ENCODE assay signal across 31 mouse cellular contexts in genomic region chr19:31813087-31813486, GRCm38 (mm10). TPM values are rescaled to one million over a fixed set of nuclear protein-coding genes. Genes with fewer than 3 reads are reported as not detected.
DNase-seq lines count a peak whose midpoint lies in the region; ATAC-seq and TF ChIP-seq lines count a peak whose summit lies in the region.
"Had no signal": no experiment of that assay in that cellular context is flagged by ENCODE, and none has a peak within 500 bp of the region (broad histone marks: within the 10 kb centered on the region; RNA-seq: fewer than 3 reads in every experiment).

No protein-coding gene starts in this region.

- H3K27me3 ChIP-seq in midbrain, embryonic 11.5 days (ENCODE audit: control insufficient read depth, insufficient read depth, low read length): no peaks in the 10 kb centered on the region
- no peaks in the 10 kb centered on the region for H3K27me3 ChIP-seq in midbrain, embryonic 14.5 days (ENCODE audit: control insufficient read depth, insufficient read depth, low read length)
- no peaks in the 10 kb centered on the region for H3K27me3 ChIP-seq in liver, postnatal 0 days (ENCODE audit: insufficient read depth, low read length)
- no peaks in the 10 kb centered on the region for H3K27me3 ChIP-seq in forebrain, embryonic 16.5 days (replicated peaks; ENCODE audit: control insufficient read depth, insufficient read depth, low read length)
- H3K27me3 ChIP-seq: forebrain, embryonic 13.5 days; hindbrain, embryonic 12.5 days; hindbrain, embryonic 15.5 days had no signal

- H3K4me1 ChIP-seq in midbrain, embryonic 11.5 days (ENCODE audit: control insufficient read depth, insufficient read depth, low read length): no peaks in the 10 kb centered on the region
- H3K4me1 ChIP-seq in midbrain, embryonic 14.5 days (ENCODE audit: control insufficient read depth, insufficient read depth, low read length): no peaks in the 10 kb centered on the region
- H3K4me1 ChIP-seq in liver, postnatal 0 days (ENCODE audit: insufficient read depth): no peaks in the 10 kb centered on the region
- H3K4me1 ChIP-seq in forebrain, embryonic 16.5 days (replicated peaks; ENCODE audit: control insufficient read depth, insufficient read depth, low read length): no peaks in the 10 kb centered on the region
- H3K4me1 ChIP-seq: forebrain, embryonic 13.5 days; hindbrain, embryonic 12.5 days; hindbrain, embryonic 15.5 days had no signal

- no peaks in the 10 kb centered on the region for H3K9me3 ChIP-seq in midbrain, embryonic 11.5 days (ENCODE audit: control insufficient read depth, low read length)
- no peaks in the 10 kb centered on the region for H3K9me3 ChIP-seq in midbrain, embryonic 14.5 days (ENCODE audit: control insufficient read depth, low read length)
- H3K9me3 ChIP-seq in liver, postnatal 0 days (ENCODE audit: low read length): no peaks in the 10 kb centered on the region
- no peaks in the 10 kb centered on the region for H3K9me3 ChIP-seq in forebrain, embryonic 16.5 days (ENCODE audit: control insufficient read depth, low read length)
- H3K9me3 ChIP-seq: forebrain, embryonic 10.5 days; forebrain, embryonic 13.5 days; hindbrain, embryonic 12.5 days; hindbrain, embryonic 15.5 days had no signal

- DNase-seq in midbrain, embryonic 11.5 days (ENCODE audit: low spot score, missing footprints): peak; percentile 26
- no peak for DNase-seq in midbrain, embryonic 14.5 days
- peak; percentile 6 for DNase-seq in NIH3T3 (ENCODE audit: low read depth)
- DNase-seq in liver, postnatal 0 days: no peak
- DNase-seq: adrenal gland, adult 2 months; adrenal gland, postnatal 14 days; cerebellum, adult 11 months; cerebellum, adult 2 months; cerebellum, postnatal 14 days; embryo, embryonic 11 days; forebrain, postnatal 0 days; gastrocnemius, adult 2 months; gastrocnemius, postnatal 14 days; heart, adult 11 months had no signal

- H3K36me3 ChIP-seq in midbrain, embryonic 11.5 days (ENCODE audit: control insufficient read depth, insufficient read depth, low read length): no peaks in the 10 kb centered on the region
- no peaks in the 10 kb centered on the region for H3K36me3 ChIP-seq in midbrain, embryonic 14.5 days (ENCODE audit: control insufficient read depth, insufficient read depth, low read length)
- no peaks in the 10 kb centered on the region for H3K36me3 ChIP-seq in liver, postnatal 0 days (replicated peaks; ENCODE audit: insufficient read depth, low read length)
- H3K36me3 ChIP-seq in forebrain, embryonic 16.5 days (ENCODE audit: control insufficient read depth, insufficient read depth): no peaks in the 10 kb centered on the region
- H3K36me3 ChIP-seq: forebrain, embryonic 10.5 days; hindbrain, embryonic 12.5 days; hindbrain, embryonic 15.5 days had no signal

- H3K4me3 ChIP-seq in midbrain, embryonic 11.5 days (ENCODE audit: low read depth, low read length): no peak overlapping the region
- H3K4me3 ChIP-seq in midbrain, embryonic 14.5 days (replicated peaks; ENCODE audit: low read depth, low read length): no peak overlapping the region
- no peak overlapping the region for H3K4me3 ChIP-seq in liver, postnatal 0 days (ENCODE audit: low read depth, low read length)
- H3K4me3 ChIP-seq in forebrain, embryonic 16.5 days (replicated peaks; ENCODE audit: low read length): no peak overlapping the region
- H3K4me3 ChIP-seq: forebrain, embryonic 10.5 days; forebrain, embryonic 13.5 days; gastrocnemius, adult 2 months; hindbrain, embryonic 12.5 days; hindbrain, embryonic 15.5 days had no signal

- no peak overlapping the region for H3K4me2 ChIP-seq in midbrain, embryonic 11.5 days
- H3K4me2 ChIP-seq in midbrain, embryonic 14.5 days (ENCODE audit: low read length): no peak overlapping the region
- H3K4me2 ChIP-seq in liver, postnatal 0 days (ENCODE audit: low read depth, low read length): no peak overlapping the region
- no peak overlapping the region for H3K4me2 ChIP-seq in forebrain, embryonic 16.5 days (ENCODE audit: low read length)
- H3K4me2 ChIP-seq: forebrain, embryonic 13.5 days; heart, embryonic 11.5 days; hindbrain, embryonic 12.5 days; hindbrain, embryonic 15.5 days had no signal

- TF ChIP-seq CTCF in liver, postnatal 0 days (IDR thresholded peaks at IDR 0.05; ENCODE audit: low read depth): no peak

- H3K27ac ChIP-seq in midbrain, embryonic 11.5 days (ENCODE audit: low read depth, low read length): no peak overlapping the region
- no peak overlapping the region for H3K27ac ChIP-seq in midbrain, embryonic 14.5 days (replicated peaks; ENCODE audit: low read depth, low read length)
- H3K27ac ChIP-seq in liver, postnatal 0 days (ENCODE audit: low read depth): no peak overlapping the region
- H3K27ac ChIP-seq in forebrain, embryonic 16.5 days (ENCODE audit: low read length): no peak overlapping the region
- H3K27ac ChIP-seq: forebrain, embryonic 10.5 days; forebrain, embryonic 13.5 days; gastrocnemius, adult 2 months; hindbrain, embryonic 12.5 days; hindbrain, embryonic 15.5 days had no signal

- ATAC-seq in midbrain, embryonic 11.5 days (ENCODE audit: low FRiP score): no peak
- ATAC-seq in midbrain, embryonic 14.5 days (ENCODE audit: low FRiP score, low TSS enrichment): no peak
- ATAC-seq in megakaryocyte-erythroid progenitor cell, adult 5-6 weeks (replicated peaks; ENCODE audit: low FRiP score, low TSS enrichment, poor library complexity, severe bottlenecking): peak; percentile 63; the same call in 1 of the 2 replicates
- no peak for ATAC-seq in liver, postnatal 0 days
- ATAC-seq in forebrain, embryonic 16.5 days: no peak
- ATAC-seq: CD4-positive, CD25-positive, alpha-beta regulatory T cell, adult 4 months; forebrain, embryonic 13.5 days; forebrain, postnatal 0 days; intestine, postnatal 0 days had no signal

- WGBS in midbrain, embryonic 11.5 days: 85% methylated on average over 4 of the region's 4 CpGs
- WGBS in midbrain, embryonic 14.5 days: 68% methylated on average over 4 of the region's 4 CpGs
- WGBS in liver, postnatal 0 days (ENCODE audit: insufficient replicate concordance): 41% methylated on average over 4 of the region's 4 CpGs
- 49% methylated on average over 4 of the region's 4 CpGs for WGBS in forebrain, embryonic 16.5 days

- no peak for TF ChIP-seq EP300 in liver, postnatal 0 days (IDR thresholded peaks at IDR 0.05; ENCODE audit: low read depth)

- no peak overlapping the region for H3K9ac ChIP-seq in midbrain, embryonic 11.5 days (ENCODE audit: low read length)
- no peak overlapping the region for H3K9ac ChIP-seq in midbrain, embryonic 14.5 days (replicated peaks; ENCODE audit: low read length)
- no peak overlapping the region for H3K9ac ChIP-seq in liver, postnatal 0 days (replicated peaks)
- H3K9ac ChIP-seq in forebrain, embryonic 16.5 days (replicated peaks; ENCODE audit: low read depth, low read length): no peak overlapping the region
- H3K9ac ChIP-seq: forebrain, embryonic 13.5 days; forebrain, postnatal 0 days; hindbrain, embryonic 12.5 days; hindbrain, embryonic 15.5 days had no signal

RNA-seq across cellular contexts. Expression of gene Prkg1, which starts 48.3 kb away (rescaled TPM):
- 4.9 and 6.1 TPM in 2 replicates for polyA plus RNA-seq in midbrain, embryonic 11.5 days (2014; fragmentation: Nextera tagmentation; extraction: Ambion mirVana)
- polyA plus RNA-seq in midbrain, embryonic 14.5 days (2014; fragmentation: Nextera tagmentation; extraction: Ambion mirVana): 3.9 and 5.4 TPM in 2 replicates
- total RNA-seq in megakaryocyte-erythroid progenitor cell, adult 5-6 weeks (2014; fragmentation: Nextera tagmentation): 1.8 and 4.1 TPM in 2 replicates
- 0.47 and 8.5 TPM in 2 replicates for total RNA-seq in megakaryocyte-erythroid progenitor cell, adult 5-6 weeks (2017)
- polyA plus RNA-seq in liver, postnatal 0 days (2015; fragmentation: Nextera tagmentation; extraction: Ambion mirVana): 0.69 and 0.74 TPM in 2 replicates
- 1.9 and 3.2 TPM in 2 replicates for polyA plus RNA-seq in forebrain, embryonic 16.5 days (2015; fragmentation: Nextera tagmentation; extraction: Ambion mirVana)

RNA-seq across cellular contexts. Expression of gene A1cf, which starts 55.5 kb away (rescaled TPM):
- not detected in 2 replicates for polyA plus RNA-seq in midbrain, embryonic 11.5 days (2014; fragmentation: Nextera tagmentation; extraction: Ambion mirVana)
- not detected in 2 replicates for polyA plus RNA-seq in midbrain, embryonic 14.5 days (2014; fragmentation: Nextera tagmentation; extraction: Ambion mirVana)
- total RNA-seq in megakaryocyte-erythroid progenitor cell, adult 5-6 weeks (2014; fragmentation: Nextera tagmentation): not detected in 2 replicates
- total RNA-seq in megakaryocyte-erythroid progenitor cell, adult 5-6 weeks (2017): not detected in 2 replicates
- polyA plus RNA-seq in liver, postnatal 0 days (2015; fragmentation: Nextera tagmentation; extraction: Ambion mirVana): 8.8 and 11.5 TPM in 2 replicates
- polyA plus RNA-seq in forebrain, embryonic 16.5 days (2015; fragmentation: Nextera tagmentation; extraction: Ambion mirVana): not detected in 2 replicates
- total RNA-seq: forebrain, postnatal 0 days; gastrocnemius, adult 2 months; gastrocnemius, postnatal 14 days; heart, adult 8-10 months; heart, postnatal 25 days had no signal
- polyA plus RNA-seq: C2C12; embryonic facial prominence, embryonic 11.5 days; embryonic facial prominence, embryonic 14.5 days; forebrain, embryonic 10.5 days; forebrain, embryonic 13.5 days; forebrain, postnatal 0 days; frontal cortex, adult 2 months; heart, embryonic 14.5 days; heart, postnatal 0 days; hindbrain, embryonic 12.5 days; hindbrain, embryonic 15.5 days had no signal

Comparison
In these comparisons a context has a peak if more than half of its experiments do, and no peak if none do; other contexts are left out.
1. DNase-seq: peak in midbrain, embryonic 11.5 days (single experiment) and NIH3T3 (single experiment); none in midbrain, embryonic 14.5 days (single experiment) and liver, postnatal 0 days (single experiment).